In genomic region chr9:39674820-39675219, GRCm38 (mm10) we compare ENCODE assay signal across 26 mouse cellular contexts. TPM values are rescaled to one million over a fixed set of nuclear protein-coding genes. Genes with fewer than 3 reads are reported as not detected.
DNase-seq lines count a peak whose midpoint lies in the region; ATAC-seq lines count a peak whose summit lies in the region.
"Had no signal": no experiment of that assay in that cellular context is flagged by ENCODE, and none has a peak within 500 bp of the region (broad histone marks: within the 10 kb centered on the region; RNA-seq: fewer than 3 reads in every experiment).

No protein-coding gene starts in this region.

- no peak for DNase-seq in kidney, postnatal 4 days
- no peak for DNase-seq in thymus, postnatal 25 days
- no peak for DNase-seq in thymus, postnatal 36 days
- DNase-seq in lung, postnatal 4 days, result no peak
- DNase-seq: adrenal gland, adult 2 months; adrenal gland, adult 8-10 months; adrenal gland, postnatal 10 days; adrenal gland, postnatal 14 days; adrenal gland, postnatal 25 days; adrenal gland, postnatal 36 days; B cell, adult 2 months; cerebellum, adult 11 months; cerebellum, adult 11-12 months had no signal

- ATAC-seq in common myeloid progenitor, adult 5-6 weeks (replicated peaks; ENCODE audit: low read depth, poor library complexity, severe bottlenecking), result peak; percentile 66
- ATAC-seq in granulocyte monocyte progenitor cell, adult 5-6 weeks (replicated peaks; ENCODE audit: poor library complexity, severe bottlenecking), result peak; percentile 91
- peak; percentile 89 for ATAC-seq in megakaryocyte, adult 5-6 weeks (ENCODE audit: poor library complexity, severe bottlenecking)
- peak; percentile 92 for ATAC-seq in megakaryocyte progenitor cell, adult 5-6 weeks (replicated peaks; ENCODE audit: poor library complexity)
- ATAC-seq: activated CD4-positive, CD25-positive, alpha-beta regulatory T cell, adult 4 months; CD4-positive, CD25-positive, alpha-beta regulatory T cell, adult 4 months; Patski had no signal

RNA-seq across cellular contexts. Expression of gene Olfr963, which starts 7.8 kb away (rescaled TPM):
- total RNA-seq in common myeloid progenitor, adult 5-6 weeks (2017), result not detected in 2 replicates
- total RNA-seq in granulocyte monocyte progenitor cell, adult 5-6 weeks (2014; fragmentation: Nextera tagmentation), result not detected in 2 replicates
- total RNA-seq in granulocyte monocyte progenitor cell, adult 5-6 weeks (2017), result not detected in 2 replicates
- not detected in 2 replicates for total RNA-seq in megakaryocyte, adult 5-6 weeks (2015)
- total RNA-seq in megakaryocyte, adult 5-6 weeks (2017), result not detected in 2 replicates
- total RNA-seq in megakaryocyte progenitor cell, adult 5-6 weeks (2015), result not detected in 2 replicates
- total RNA-seq in megakaryocyte progenitor cell, adult 5-6 weeks (2017), result not detected in 2 replicates
- total RNA-seq: adrenal gland, adult 18-20 months; adrenal gland, adult 2 months; adrenal gland, adult 8-10 months; adrenal gland, postnatal 10 days; adrenal gland, postnatal 14 days; adrenal gland, postnatal 25 days; adrenal gland, postnatal 36 days; adrenal gland, postnatal 4 days; CH12.LX; ES-E14; G1E; MEL had no signal

RNA-seq across cellular contexts. Expression of gene Olfr961, which starts 29.9 kb away (rescaled TPM):
- not detected in 2 replicates for total RNA-seq in common myeloid progenitor, adult 5-6 weeks (2017)
- total RNA-seq in granulocyte monocyte progenitor cell, adult 5-6 weeks (2014; fragmentation: Nextera tagmentation), result not detected in 2 replicates
- not detected in 2 replicates for total RNA-seq in granulocyte monocyte progenitor cell, adult 5-6 weeks (2017)
- total RNA-seq in megakaryocyte, adult 5-6 weeks (2015), result 0.13 TPM in 1 of 2 replicates, not detected in the other
- not detected in 2 replicates for total RNA-seq in megakaryocyte, adult 5-6 weeks (2017)
- total RNA-seq in megakaryocyte progenitor cell, adult 5-6 weeks (2015), result not detected in 2 replicates
- total RNA-seq in megakaryocyte progenitor cell, adult 5-6 weeks (2017), result not detected in 2 replicates
- total RNA-seq: adrenal gland, adult 18-20 months; adrenal gland, adult 2 months; adrenal gland, adult 8-10 months; adrenal gland, postnatal 10 days; adrenal gland, postnatal 14 days; adrenal gland, postnatal 25 days; adrenal gland, postnatal 36 days; adrenal gland, postnatal 4 days; CH12.LX; ES-E14; MEL had no signal

RNA-seq across cellular contexts. Expression of gene Olfr149, which starts 32.1 kb away (rescaled TPM):
- total RNA-seq in common myeloid progenitor, adult 5-6 weeks (2017), result not detected in 2 replicates
- not detected in 2 replicates for total RNA-seq in granulocyte monocyte progenitor cell, adult 5-6 weeks (2014; fragmentation: Nextera tagmentation)
- not detected in 2 replicates for total RNA-seq in granulocyte monocyte progenitor cell, adult 5-6 weeks (2017)
- total RNA-seq in megakaryocyte, adult 5-6 weeks (2015), result not detected in 2 replicates
- not detected in 2 replicates for total RNA-seq in megakaryocyte, adult 5-6 weeks (2017)
- total RNA-seq in megakaryocyte progenitor cell, adult 5-6 weeks (2015), result not detected in 2 replicates
- not detected in 2 replicates for total RNA-seq in megakaryocyte progenitor cell, adult 5-6 weeks (2017)
- total RNA-seq: adrenal gland, adult 18-20 months; adrenal gland, adult 2 months; adrenal gland, adult 8-10 months; adrenal gland, postnatal 10 days; adrenal gland, postnatal 14 days; adrenal gland, postnatal 25 days; adrenal gland, postnatal 36 days; adrenal gland, postnatal 4 days; CH12.LX; ES-E14; G1E; MEL had no signal

RNA-seq across cellular contexts. Expression of gene Olfr965, which starts 36.3 kb away (rescaled TPM):
- total RNA-seq in common myeloid progenitor, adult 5-6 weeks (2017), result not detected in 2 replicates
- not detected in 2 replicates for total RNA-seq in granulocyte monocyte progenitor cell, adult 5-6 weeks (2014; fragmentation: Nextera tagmentation)
- not detected in 2 replicates for total RNA-seq in granulocyte monocyte progenitor cell, adult 5-6 weeks (2017)
- not detected in 2 replicates for total RNA-seq in megakaryocyte, adult 5-6 weeks (2015)
- total RNA-seq in megakaryocyte, adult 5-6 weeks (2017), result 1.5 TPM in 1 of 2 replicates, not detected in the other
- total RNA-seq in megakaryocyte progenitor cell, adult 5-6 weeks (2015), result not detected in 2 replicates
- not detected in 2 replicates for total RNA-seq in megakaryocyte progenitor cell, adult 5-6 weeks (2017)
- total RNA-seq: adrenal gland, adult 18-20 months; adrenal gland, adult 2 months; adrenal gland, adult 8-10 months; adrenal gland, postnatal 10 days; adrenal gland, postnatal 14 days; adrenal gland, postnatal 25 days; adrenal gland, postnatal 36 days; adrenal gland, postnatal 4 days; CH12.LX; ES-E14; G1E; MEL had no signal

RNA-seq across cellular contexts. Expression of gene Olfr960, which starts 53.6 kb away (rescaled TPM):
- total RNA-seq in common myeloid progenitor, adult 5-6 weeks (2017), result not detected in 2 replicates
- total RNA-seq in granulocyte monocyte progenitor cell, adult 5-6 weeks (2014; fragmentation: Nextera tagmentation), result not detected in 2 replicates
- total RNA-seq in granulocyte monocyte progenitor cell, adult 5-6 weeks (2017), result not detected in 2 replicates
- not detected in 2 replicates for total RNA-seq in megakaryocyte, adult 5-6 weeks (2015)
- not detected in 2 replicates for total RNA-seq in megakaryocyte, adult 5-6 weeks (2017)
- not detected in 2 replicates for total RNA-seq in megakaryocyte progenitor cell, adult 5-6 weeks (2015)
- not detected in 2 replicates for total RNA-seq in megakaryocyte progenitor cell, adult 5-6 weeks (2017)
- total RNA-seq: adrenal gland, adult 18-20 months; adrenal gland, adult 2 months; adrenal gland, adult 8-10 months; adrenal gland, postnatal 10 days; adrenal gland, postnatal 14 days; adrenal gland, postnatal 25 days; adrenal gland, postnatal 36 days; adrenal gland, postnatal 4 days; CH12.LX; ES-E14; MEL had no signal
